ENCODE assay signal across 8 mouse cellular contexts in genomic region chr10:96480453-96481324, GRCm38 (mm10).
DNase-seq lines count a peak whose midpoint lies in the region; ATAC-seq and TF ChIP-seq lines count a peak whose summit lies in the region.

No protein-coding gene starts in this region.

- H3K9me3 ChIP-seq in lung, embryonic 16.5 days (ENCODE audit: control insufficient read depth, low read length) = no peaks in the 10 kb centered on the region
- H3K9me3 ChIP-seq in forebrain, embryonic 13.5 days (replicated peaks) = no peaks in the 10 kb centered on the region
- H3K9me3 ChIP-seq in midbrain, postnatal 0 days (ENCODE audit: low read length) = no peaks in the 10 kb centered on the region
- H3K9me3 ChIP-seq in kidney, embryonic 14.5 days (ENCODE audit: control insufficient read depth, low read length) = no peaks in the 10 kb centered on the region

- H3K27me3 ChIP-seq in lung, embryonic 16.5 days (ENCODE audit: control insufficient read depth, insufficient read depth, low read depth, low read length) = no peaks in the 10 kb centered on the region
- H3K27me3 ChIP-seq in forebrain, embryonic 13.5 days = no peaks in the 10 kb centered on the region
- no peaks in the 10 kb centered on the region for H3K27me3 ChIP-seq in midbrain, postnatal 0 days (ENCODE audit: insufficient read depth, low read length)
- no peaks in the 10 kb centered on the region for H3K27me3 ChIP-seq in kidney, embryonic 14.5 days (ENCODE audit: control insufficient read depth, insufficient read depth, low read length)

- H3K4me1 ChIP-seq in lung, embryonic 16.5 days (replicated peaks; ENCODE audit: control insufficient read depth, insufficient read depth, low read length) = peaks cover 14% of the 10 kb centered on the region
- peaks cover 28% of the 10 kb centered on the region for H3K4me1 ChIP-seq in forebrain, embryonic 13.5 days
- H3K4me1 ChIP-seq in midbrain, postnatal 0 days (ENCODE audit: insufficient read depth, low read length) = 0 out of 2 replicates have a peak, but pooled peaks cover 6% of the 10 kb centered on the region
- H3K4me1 ChIP-seq in kidney, embryonic 14.5 days (ENCODE audit: control insufficient read depth, insufficient read depth, low read length) = no peaks in the 10 kb centered on the region

- peak; percentile 45; the same call in 1 of the 2 replicates for ATAC-seq in lung, embryonic 16.5 days (ENCODE audit: low read depth)
- peak; percentile 97 for ATAC-seq in forebrain, embryonic 13.5 days
- peak; percentile 77 for ATAC-seq in midbrain, postnatal 0 days (ENCODE audit: low FRiP score)
- ATAC-seq in erythroblast, adult 5-6 weeks (replicated peaks; ENCODE audit: low FRiP score, poor library complexity, severe bottlenecking) = no peak
- no peak for ATAC-seq in kidney, embryonic 14.5 days (ENCODE audit: low FRiP score, low TSS enrichment)

- no peaks in the 10 kb centered on the region for H3K36me3 ChIP-seq in lung, embryonic 16.5 days (ENCODE audit: control insufficient read depth, insufficient read depth, low read length)
- no peaks in the 10 kb centered on the region for H3K36me3 ChIP-seq in forebrain, embryonic 13.5 days (ENCODE audit: poor library complexity, severe bottlenecking)
- no peaks in the 10 kb centered on the region for H3K36me3 ChIP-seq in midbrain, postnatal 0 days (ENCODE audit: insufficient read depth, low read length)
- H3K36me3 ChIP-seq in kidney, embryonic 14.5 days (ENCODE audit: control insufficient read depth, insufficient read depth, low read length) = no peaks in the 10 kb centered on the region

- H3K9ac ChIP-seq in lung, embryonic 16.5 days (ENCODE audit: low read length) = peak overlapping the region; percentile 37; the same call in 1 of the 2 replicates
- no peak overlapping the region for H3K9ac ChIP-seq in forebrain, embryonic 13.5 days
- 0 out of 2 replicates have a peak overlapping the region, but pooled peaks have one; percentile 8 for H3K9ac ChIP-seq in midbrain, postnatal 0 days (replicated peaks; ENCODE audit: low read length, poor library complexity, severe bottlenecking)
- no peak overlapping the region for H3K9ac ChIP-seq in kidney, embryonic 14.5 days (ENCODE audit: low read depth, low read length)

- no peak for TF ChIP-seq CTCF in midbrain, postnatal 0 days (IDR thresholded peaks at IDR 0.05)

- no peak for DNase-seq in lung, postnatal 14 days
- peak; percentile 73 for DNase-seq in layer of hippocampus, adult 9-11 months
- peak; percentile 66 for DNase-seq in midbrain, postnatal 0 days (ENCODE audit: low spot score)
- DNase-seq in ovary, postnatal 14 days (ENCODE audit: low spot score) = no peak

- WGBS in lung, embryonic 16.5 days = 28% methylated on average over 14 of the region's 14 CpGs
- WGBS in forebrain, embryonic 13.5 days = 7% methylated on average over 14 of the region's 14 CpGs
- WGBS in midbrain, postnatal 0 days = 35% methylated on average over 14 of the region's 14 CpGs
- WGBS in kidney, embryonic 14.5 days = 47% methylated on average over 14 of the region's 14 CpGs

- H3K4me3 ChIP-seq in lung, embryonic 16.5 days (ENCODE audit: low read length) = no peak overlapping the region
- H3K4me3 ChIP-seq in forebrain, embryonic 13.5 days = no peak overlapping the region
- H3K4me3 ChIP-seq in midbrain, postnatal 0 days (ENCODE audit: low read depth, low read length) = no peak overlapping the region
- H3K4me3 ChIP-seq in kidney, embryonic 14.5 days (ENCODE audit: low read length) = no peak overlapping the region

- peak overlapping the region; percentile 83 for H3K27ac ChIP-seq in lung, embryonic 16.5 days (ENCODE audit: low read length)
- peak overlapping the region; percentile 85 for H3K27ac ChIP-seq in forebrain, embryonic 13.5 days
- H3K27ac ChIP-seq in midbrain, postnatal 0 days (ENCODE audit: low read depth, low read length) = 0 out of 2 replicates have a peak overlapping the region, but pooled peaks have one; percentile 12
- no peak overlapping the region for H3K27ac ChIP-seq in kidney, embryonic 14.5 days (ENCODE audit: low read depth, low read length)

- peak overlapping the region; percentile 40 for H3K4me2 ChIP-seq in lung, embryonic 16.5 days (ENCODE audit: low read depth, low read length)
- H3K4me2 ChIP-seq in forebrain, embryonic 13.5 days = peak overlapping the region; percentile 35
- H3K4me2 ChIP-seq in midbrain, postnatal 0 days (ENCODE audit: low read depth, low read length, poor library complexity, severe bottlenecking) = no peak overlapping the region
- no peak overlapping the region for H3K4me2 ChIP-seq in kidney, embryonic 14.5 days (replicated peaks; ENCODE audit: low read depth, low read length)

Comparison
In these comparisons a context has a peak if more than half of its experiments do, and no peak if none do; other contexts are left out.
1. ATAC-seq: peak in lung, embryonic 16.5 days (single experiment), forebrain, embryonic 13.5 days (single experiment) and midbrain, postnatal 0 days (single experiment); none in erythroblast, adult 5-6 weeks (single experiment) and kidney, embryonic 14.5 days (single experiment).
2. H3K4me2 ChIP-seq: peak in lung, embryonic 16.5 days (single experiment) and forebrain, embryonic 13.5 days (single experiment); none in midbrain, postnatal 0 days (single experiment) and kidney, embryonic 14.5 days (single experiment).
3. H3K9ac ChIP-seq: peak in lung, embryonic 16.5 days (single experiment) and midbrain, postnatal 0 days (single experiment); none in forebrain, embryonic 13.5 days (single experiment) and kidney, embryonic 14.5 days (single experiment).
4. DNase-seq: peak in layer of hippocampus, adult 9-11 months (single experiment) and midbrain, postnatal 0 days (single experiment); none in lung, postnatal 14 days (single experiment) and ovary, postnatal 14 days (single experiment).